10 mouse cellular contexts compared by ENCODE assay signal in the genomic region with DNA sequence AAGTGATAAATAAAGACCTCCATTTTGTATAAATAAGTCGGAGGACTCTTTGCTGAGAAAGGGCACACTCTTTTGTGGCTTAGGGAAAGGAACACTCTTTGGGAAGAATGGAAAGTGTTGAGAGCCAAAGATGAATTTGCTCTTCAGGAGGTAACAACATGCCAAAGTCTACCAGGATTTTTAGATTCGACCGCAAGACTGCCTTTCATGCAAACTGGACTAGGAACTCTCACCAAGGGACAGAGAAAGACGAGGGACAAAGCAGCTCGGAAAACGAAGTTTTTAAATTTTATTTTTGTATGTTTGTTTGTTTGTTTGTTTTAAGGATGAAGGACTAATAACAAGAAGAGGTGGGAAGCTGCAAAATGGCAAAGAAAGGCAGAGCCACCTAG. TPM values are rescaled to one million over a fixed set of nuclear protein-coding genes. Genes with fewer than 3 reads are reported as not detected.
DNase-seq lines count a peak whose midpoint lies in the region; ATAC-seq and TF ChIP-seq lines count a peak whose summit lies in the region.
"Had no signal": no experiment of that assay in that cellular context is flagged by ENCODE, and none has a peak within 500 bp of the region (broad histone marks: within the 10 kb centered on the region; RNA-seq: fewer than 3 reads in every experiment).

No protein-coding gene starts in this region.

- H3K4me2 ChIP-seq in lung, embryonic 15.5 days: peak overlapping the region; percentile 55
- H3K4me2 ChIP-seq in limb, embryonic 14.5 days (replicated peaks; ENCODE audit: low read depth, low read length, severe bottlenecking): peak overlapping the region; percentile 61
- H3K4me2 ChIP-seq in stomach, postnatal 0 days (replicated peaks; ENCODE audit: low read depth): peak overlapping the region; percentile 47

- TF ChIP-seq CTCF in cerebellum, adult 2 months (IDR thresholded peaks at IDR 0.05; ENCODE audit: borderline replicate concordance, insufficient read depth, low read depth, low read length): no peak
- no peak for TF ChIP-seq CTCF in stomach, postnatal 0 days (IDR thresholded peaks at IDR 0.05; ENCODE audit: low read depth)

- no peak overlapping the region for H3K9ac ChIP-seq in lung, embryonic 15.5 days
- H3K9ac ChIP-seq in limb, embryonic 14.5 days (ENCODE audit: low read depth, low read length, severe bottlenecking): peak overlapping the region; percentile 40; the same call in 1 of the 2 replicates
- no peak overlapping the region for H3K9ac ChIP-seq in stomach, postnatal 0 days (ENCODE audit: low read length)

- TF ChIP-seq EP300 in stomach, postnatal 0 days (optimal IDR thresholded peaks at IDR 0.05): no peak

- WGBS in cerebellum, adult 2 months: 6% methylated on average over 6 of the region's 6 CpGs
- WGBS in lung, embryonic 15.5 days: 22% methylated on average over 6 of the region's 6 CpGs
- 25% methylated on average over 6 of the region's 6 CpGs for WGBS in limb, embryonic 14.5 days
- 24% methylated on average over 6 of the region's 6 CpGs for WGBS in stomach, postnatal 0 days

- DNase-seq in cerebellum, adult 2 months: no peak
- DNase-seq in cerebellum, adult 18-20 months: no peak
- DNase-seq in lung, adult 18-20 months: no peak
- DNase-seq in limb, embryonic 14.5 days (ENCODE audit: low spot score): no peak
- no peak for DNase-seq in stomach, postnatal 0 days (ENCODE audit: low spot score)
- DNase-seq in thymus, postnatal 4 days: no peak
- DNase-seq: thymus, adult 2 months had no signal

- peak overlapping the region; percentile 97 for H3K4me3 ChIP-seq in cerebellum, adult 2 months (replicated peaks; ENCODE audit: insufficient read depth, low read depth, low read length)
- peak overlapping the region; percentile 26 for H3K4me3 ChIP-seq in lung, embryonic 15.5 days
- peak overlapping the region; percentile 38 for H3K4me3 ChIP-seq in limb, embryonic 14.5 days (replicated peaks; ENCODE audit: low read length)
- peak overlapping the region; percentile 22 for H3K4me3 ChIP-seq in stomach, postnatal 0 days (ENCODE audit: low read depth, low read length)

- peak overlapping the region; percentile 94; the same call in 1 of the 2 replicates for H3K27ac ChIP-seq in cerebellum, adult 2 months (ENCODE audit: insufficient read depth, low read length)
- H3K27ac ChIP-seq in lung, embryonic 15.5 days: no peak overlapping the region
- no peak overlapping the region for H3K27ac ChIP-seq in limb, embryonic 14.5 days (replicated peaks; ENCODE audit: low read depth, low read length)
- no peak overlapping the region for H3K27ac ChIP-seq in stomach, postnatal 0 days (replicated peaks)

- ATAC-seq in lung, embryonic 15.5 days (ENCODE audit: borderline replicate concordance, extremely low read depth, low FRiP score, low TSS enrichment): no peak
- no peak for ATAC-seq in limb, embryonic 14.5 days (ENCODE audit: low FRiP score, low read depth)
- no peak for ATAC-seq in stomach, postnatal 0 days (ENCODE audit: low FRiP score, low TSS enrichment)
- no peak for ATAC-seq in inflammation-experienced regulatory T-cells, adult 6 months
- ATAC-seq: activated CD4-positive, CD25-positive, alpha-beta regulatory T cell, adult 4 months had no signal

- no peaks in the 10 kb centered on the region for H3K9me3 ChIP-seq in lung, embryonic 15.5 days
- H3K9me3 ChIP-seq in limb, embryonic 14.5 days (ENCODE audit: control insufficient read depth, low read length): no peaks in the 10 kb centered on the region
- no peaks in the 10 kb centered on the region for H3K9me3 ChIP-seq in stomach, postnatal 0 days (ENCODE audit: control insufficient read depth, low read length)

- TF ChIP-seq POLR2A in cerebellum, adult 2 months (IDR thresholded peaks at IDR 0.05; ENCODE audit: borderline replicate concordance, insufficient read depth, low read length): no peak
- TF ChIP-seq POLR2A in limb, embryonic 14.5 days (IDR thresholded peaks at IDR 0.05; ENCODE audit: borderline replicate concordance, extremely low read depth, insufficient read depth, insufficient read length): no peak

- peaks cover 5% of the 10 kb centered on the region; the same call in 1 of the 2 replicates for H3K4me1 ChIP-seq in cerebellum, adult 2 months (ENCODE audit: control insufficient read depth, insufficient read depth, low read length)
- H3K4me1 ChIP-seq in lung, embryonic 15.5 days: no peaks in the 10 kb centered on the region
- no peaks in the 10 kb centered on the region for H3K4me1 ChIP-seq in limb, embryonic 14.5 days (ENCODE audit: control insufficient read depth, insufficient read depth, low read length)
- H3K4me1 ChIP-seq in stomach, postnatal 0 days (replicated peaks; ENCODE audit: control insufficient read depth, insufficient read depth): no peaks in the 10 kb centered on the region

- no peaks in the 10 kb centered on the region for H3K36me3 ChIP-seq in lung, embryonic 15.5 days
- no peaks in the 10 kb centered on the region for H3K36me3 ChIP-seq in limb, embryonic 14.5 days (ENCODE audit: control insufficient read depth, insufficient read depth, low read length)
- H3K36me3 ChIP-seq in stomach, postnatal 0 days (ENCODE audit: control insufficient read depth, insufficient read depth, low read length): no peaks in the 10 kb centered on the region

- no peaks in the 10 kb centered on the region for H3K27me3 ChIP-seq in cerebellum, adult 2 months (ENCODE audit: control insufficient read depth, insufficient read depth, low read length)
- peaks cover 12% of the 10 kb centered on the region; the same call in 1 of the 2 replicates for H3K27me3 ChIP-seq in lung, embryonic 15.5 days
- no peaks in the 10 kb centered on the region for H3K27me3 ChIP-seq in limb, embryonic 14.5 days (ENCODE audit: control insufficient read depth, insufficient read depth, low read length)
- no peaks in the 10 kb centered on the region for H3K27me3 ChIP-seq in stomach, postnatal 0 days (ENCODE audit: control insufficient read depth, insufficient read depth, low read length)

RNA-seq across cellular contexts. Expression of gene Plcxd3, which starts 0.3 kb away (rescaled TPM):
- polyA plus RNA-seq in cerebellum, adult 2 months (2012; rRNA removed): 13.2 and 16.9 TPM in 2 replicates
- 0.50 and 0.71 TPM in 2 replicates for polyA plus RNA-seq in lung, embryonic 15.5 days (2015; fragmentation: Nextera tagmentation; extraction: Ambion mirVana)
- polyA plus RNA-seq in limb, embryonic 14.5 days (2012; rRNA removed): 0.15 and 0.36 TPM in 2 replicates
- polyA plus RNA-seq in limb, embryonic 14.5 days (2014; fragmentation: Nextera tagmentation; extraction: Ambion mirVana): 2.4 and 2.5 TPM in 2 replicates
- polyA plus RNA-seq in stomach, postnatal 0 days (2015; fragmentation: Nextera tagmentation; extraction: Ambion mirVana): 2.2 and 2.7 TPM in 2 replicates
- not detected for polyA plus RNA-seq in inflammation-experienced regulatory T-cells, adult 6 months (2017; shearing (Covaris generic))
- polyA plus RNA-seq: activated CD4-positive, CD25-positive, alpha-beta regulatory T cell, adult 4 months; thymus, adult 2 months had no signal

Comparison
In these comparisons a context has a peak if more than half of its experiments do, and no peak if none do; other contexts are left out.
1. H3K4me3 ChIP-seq: peak in every context shown above with its lines; median percentile 97 in cerebellum, adult 2 months; 38 in limb, embryonic 14.5 days; 26 in lung, embryonic 15.5 days; 22 in stomach, postnatal 0 days.